Mouse (Mus musculus): ENCODE measurements around the gene Elmo1.

DNA sequence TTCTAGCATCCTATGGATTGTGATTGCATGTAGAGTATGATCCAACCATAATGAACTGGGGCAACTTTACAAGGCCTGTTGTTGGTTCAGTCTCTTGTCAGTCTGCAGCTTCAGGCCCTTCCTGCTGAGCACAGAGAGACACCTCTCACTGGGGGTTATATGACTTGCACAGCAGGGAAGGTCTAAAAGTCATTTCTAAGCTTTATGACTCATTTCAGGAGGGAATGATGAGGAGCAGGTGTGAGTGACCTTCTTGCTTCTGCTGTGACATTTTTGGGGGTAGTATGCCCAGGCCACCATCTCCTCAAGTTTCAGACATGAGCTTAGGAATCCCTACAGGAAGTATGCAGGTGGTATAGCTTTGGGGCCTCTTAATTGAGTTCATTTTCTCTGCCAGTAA, 46.4 kb downstream of the Elmo1 start:
- TF ChIP-seq CTCF (IDR thresholded peaks at IDR 0.05; ENCODE audit: low read depth) (no peak), EP300 (IDR thresholded peaks at IDR 0.05; ENCODE audit: low read depth) (no peak)
